Mouse (Mus musculus) brain, embryonic 18.5 days (tissue): ENCODE measurements around the gene Olfr1350.
"Not testable (repeated sequence)": the region's sequence is repeated elsewhere in the genome, so short reads cannot be mapped to it uniquely, and the experiment has no call there.

Experiments
- DNase-seq: peaks from one replicate; pipeline ENCODE4 v3.0.0-alpha.2; 2012; ENCODE audit warnings: low read depth, low spot score

Olfr1350 gene

GRCm38 (mm10) chr7:6564541-6564940 is at the start of gene Olfr1350:
Gene Olfr1350 (plus strand): TSS chr7:6564841.
- no peak for DNase-seq

GRCm38 (mm10) chr7:6521666-6522065 is 43.0 kb upstream of the Olfr1350 start:
- DNase-seq = no peak

- no peak for DNase-seq
Observed at GRCm38 (mm10) chr7:6522850-6523249, 41.8 kb upstream of the Olfr1350 start, which contains the start of gene Olfr1349. Gene Olfr1349 (minus strand): TSS chr7:6522950.

- no peak for DNase-seq
Observed at GRCm38 (mm10) chr7:6525001-6525400, 39.6 kb upstream of the Olfr1350 start.

- no peak for DNase-seq
Observed at GRCm38 (mm10) chr7:6526141-6526540, 38.5 kb upstream of the Olfr1350 start.

GRCm38 (mm10) chr7:6586096-6586759 is 21.6 kb downstream of the Olfr1350 start:
- peak; percentile 16 for DNase-seq

GRCm38 (mm10) chr7:6588766-6589165 is 24.1 kb downstream of the Olfr1350 start:
- not testable (repeated sequence) for DNase-seq

- DNase-seq = no peak
Observed at GRCm38 (mm10) chr7:6603331-6603730, 38.7 kb downstream of the Olfr1350 start.
